17 mouse cellular contexts compared by ENCODE assay signal in genomic region chr1:61379771-61380517, GRCm38 (mm10).
DNase-seq lines count a peak whose midpoint lies in the region; ATAC-seq lines count a peak whose summit lies in the region.
"Had no signal": no experiment of that assay in that cellular context is flagged by ENCODE, and none has a peak within 500 bp of the region (broad histone marks: within the 10 kb centered on the region; RNA-seq: fewer than 3 reads in every experiment).

No protein-coding gene starts in this region.

- H3K4me1 ChIP-seq in midbrain, embryonic 13.5 days (replicated peaks), result peaks cover 11% of the 10 kb centered on the region
- H3K4me1 ChIP-seq in midbrain, embryonic 10.5 days, result peaks cover 11% of the 10 kb centered on the region; the same call in 1 of the 2 replicates
- peaks cover 9% of the 10 kb centered on the region; the same call in 1 of the 2 replicates for H3K4me1 ChIP-seq in forebrain, embryonic 12.5 days
- peaks cover 2% of the 10 kb centered on the region; the same call in 1 of the 2 replicates for H3K4me1 ChIP-seq in liver, embryonic 11.5 days (replicated peaks; ENCODE audit: control insufficient read depth, insufficient read depth, low read length)
- H3K4me1 ChIP-seq in midbrain, embryonic 16.5 days (ENCODE audit: control insufficient read depth, insufficient read depth, low read length), result peaks cover 12% of the 10 kb centered on the region

- H3K27me3 ChIP-seq in midbrain, embryonic 13.5 days, result peaks cover 3% of the 10 kb centered on the region; the same call in 1 of the 2 replicates
- peaks cover 11% of the 10 kb centered on the region for H3K27me3 ChIP-seq in midbrain, embryonic 10.5 days (ENCODE audit: low read depth, poor library complexity, severe bottlenecking)
- peaks cover 7% of the 10 kb centered on the region; the same call in 1 of the 2 replicates for H3K27me3 ChIP-seq in forebrain, embryonic 12.5 days
- no peaks in the 10 kb centered on the region for H3K27me3 ChIP-seq in liver, embryonic 11.5 days (replicated peaks; ENCODE audit: control insufficient read depth, insufficient read depth, low read length)
- no peaks in the 10 kb centered on the region for H3K27me3 ChIP-seq in midbrain, embryonic 16.5 days (ENCODE audit: control insufficient read depth, insufficient read depth, low read depth, low read length)
- H3K27me3 ChIP-seq: hindbrain, embryonic 13.5 days had no signal

- H3K4me2 ChIP-seq in midbrain, embryonic 13.5 days (replicated peaks), result no peak overlapping the region
- H3K4me2 ChIP-seq in forebrain, embryonic 12.5 days, result no peak overlapping the region; the same call in 1 of the 2 replicates
- H3K4me2 ChIP-seq in liver, embryonic 11.5 days, result no peak overlapping the region
- H3K4me2 ChIP-seq in midbrain, embryonic 16.5 days (ENCODE audit: low read length), result no peak overlapping the region
- H3K4me2 ChIP-seq: hindbrain, embryonic 13.5 days; limb, embryonic 15.5 days had no signal

- H3K36me3 ChIP-seq in midbrain, embryonic 13.5 days, result no peaks in the 10 kb centered on the region
- H3K36me3 ChIP-seq in midbrain, embryonic 10.5 days, result no peaks in the 10 kb centered on the region
- no peaks in the 10 kb centered on the region for H3K36me3 ChIP-seq in forebrain, embryonic 12.5 days (replicated peaks)
- no peaks in the 10 kb centered on the region for H3K36me3 ChIP-seq in liver, embryonic 11.5 days (ENCODE audit: control insufficient read depth, insufficient read depth, low read length)
- H3K36me3 ChIP-seq in midbrain, embryonic 16.5 days (ENCODE audit: control insufficient read depth, insufficient read depth, low read length), result no peaks in the 10 kb centered on the region
- H3K36me3 ChIP-seq: hindbrain, embryonic 13.5 days; limb, embryonic 15.5 days had no signal

- 59% methylated on average over 21 of the region's 21 CpGs for WGBS in midbrain, embryonic 13.5 days
- WGBS in midbrain, embryonic 10.5 days, result 81% methylated on average over 21 of the region's 21 CpGs
- 44% methylated on average over 21 of the region's 21 CpGs for WGBS in forebrain, embryonic 12.5 days
- 74% methylated on average over 21 of the region's 21 CpGs for WGBS in liver, embryonic 11.5 days
- 43% methylated on average over 21 of the region's 21 CpGs for WGBS in midbrain, embryonic 16.5 days

- ATAC-seq in midbrain, embryonic 13.5 days, result peak; percentile 55; the same call in 1 of the 2 replicates
- ATAC-seq in forebrain, embryonic 12.5 days (ENCODE audit: low FRiP score), result peak; percentile 53; the same call in 1 of the 2 replicates
- peak; percentile 53; the same call in 1 of the 2 replicates for ATAC-seq in liver, embryonic 11.5 days (replicated peaks; ENCODE audit: low FRiP score)
- ATAC-seq in midbrain, embryonic 16.5 days, result peak; percentile 32; the same call in 1 of the 2 replicates
- ATAC-seq: lung, postnatal 0 days had no signal

- H3K4me3 ChIP-seq in midbrain, embryonic 13.5 days (replicated peaks), result no peak overlapping the region
- no peak overlapping the region for H3K4me3 ChIP-seq in midbrain, embryonic 10.5 days
- no peak overlapping the region for H3K4me3 ChIP-seq in forebrain, embryonic 12.5 days (replicated peaks)
- H3K4me3 ChIP-seq in liver, embryonic 11.5 days (ENCODE audit: low read depth, low read length), result no peak overlapping the region
- H3K4me3 ChIP-seq in midbrain, embryonic 16.5 days (ENCODE audit: low read depth, low read length), result no peak overlapping the region
- H3K4me3 ChIP-seq: hindbrain, embryonic 13.5 days; limb, embryonic 15.5 days had no signal

- H3K27ac ChIP-seq in midbrain, embryonic 13.5 days, result no peak overlapping the region
- no peak overlapping the region for H3K27ac ChIP-seq in midbrain, embryonic 10.5 days (replicated peaks)
- no peak overlapping the region for H3K27ac ChIP-seq in forebrain, embryonic 12.5 days
- no peak overlapping the region for H3K27ac ChIP-seq in liver, embryonic 11.5 days (ENCODE audit: low read depth, low read length)
- no peak overlapping the region for H3K27ac ChIP-seq in midbrain, embryonic 16.5 days (ENCODE audit: low read length)
- H3K27ac ChIP-seq: hindbrain, embryonic 13.5 days; kidney, postnatal 0 days; limb, embryonic 15.5 days; stomach, postnatal 0 days had no signal

- no peak for DNase-seq in midbrain, embryonic 10.5 days (ENCODE audit: low spot score)
- DNase-seq in liver, embryonic 11.5 days (ENCODE audit: low spot score), result no peak
- DNase-seq in gastrocnemius, adult 18-20 months (ENCODE audit: low spot score), result no peak
- no peak for DNase-seq in adrenal gland, postnatal 36 days
- no peak for DNase-seq in kidney, postnatal 10 days
- DNase-seq: cerebellum, postnatal 14 days; gastrocnemius, postnatal 25 days; kidney, adult 11 months; layer of hippocampus, adult 9-11 months had no signal

- no peaks in the 10 kb centered on the region for H3K9me3 ChIP-seq in midbrain, embryonic 13.5 days
- H3K9me3 ChIP-seq in midbrain, embryonic 10.5 days (replicated peaks), result no peaks in the 10 kb centered on the region
- no peaks in the 10 kb centered on the region for H3K9me3 ChIP-seq in forebrain, embryonic 12.5 days
- no peaks in the 10 kb centered on the region for H3K9me3 ChIP-seq in liver, embryonic 11.5 days (ENCODE audit: control insufficient read depth, low read length)
- no peaks in the 10 kb centered on the region for H3K9me3 ChIP-seq in midbrain, embryonic 16.5 days (replicated peaks; ENCODE audit: control insufficient read depth, low read length, poor library complexity, severe bottlenecking)
- H3K9me3 ChIP-seq: hindbrain, embryonic 13.5 days; limb, embryonic 15.5 days had no signal

- H3K9ac ChIP-seq in midbrain, embryonic 13.5 days (replicated peaks), result no peak overlapping the region
- H3K9ac ChIP-seq in forebrain, embryonic 12.5 days, result no peak overlapping the region
- no peak overlapping the region for H3K9ac ChIP-seq in liver, embryonic 11.5 days (ENCODE audit: low read depth, low read length)
- H3K9ac ChIP-seq in midbrain, embryonic 16.5 days (ENCODE audit: low read depth, low read length), result no peak overlapping the region
- H3K9ac ChIP-seq: hindbrain, embryonic 13.5 days; limb, embryonic 15.5 days had no signal
